Mouse (Mus musculus) forebrain, embryonic 10.5 days (tissue): ENCODE measurements around the gene Oxa1l. TPM values are rescaled to one million over a fixed set of nuclear protein-coding genes. Genes with fewer than 3 reads are reported as not detected.

ENCODE experiments used
- DNase-seq: peaks from one replicate; pipeline ENCODE4 v3.0.0-alpha.2; 2017; ENCODE audit warnings: low spot score; ENCODE audit errors: extremely low spot score
- H3K27ac ChIP-seq: fragments of 300-500 bp; sonication (generic); 2 replicates; pipeline ENCODE4 v1.5.1; 2016; ENCODE audit warnings: mild to moderate bottlenecking
- H3K27me3 ChIP-seq: fragments of 300-500 bp; sonication (generic); 2 replicates; pipeline ENCODE4 v1.6.1; 2016; ENCODE audit warnings: mild to moderate bottlenecking; ENCODE audit not compliant: poor library complexity, severe bottlenecking
- H3K36me3 ChIP-seq: fragments of 300-500 bp; sonication (generic); replicated peaks from 2 replicates; pipeline ENCODE4 v1.6.1; 2016; ENCODE audit warnings: mild to moderate bottlenecking, moderate library complexity
- H3K4me1 ChIP-seq: fragments of 300-500 bp; sonication (generic); 2 replicates; pipeline ENCODE4 v1.6.1; 2016
- H3K4me3 ChIP-seq: fragments of 300-500 bp; sonication (generic); 2 replicates; pipeline ENCODE4 v1.5.1; 2016; ENCODE audit warnings: mild to moderate bottlenecking, moderate library complexity
- H3K9me3 ChIP-seq: fragments of 300-500 bp; sonication (generic); 2 replicates; pipeline ENCODE4 v1.6.1; 2016; ENCODE audit warnings: mild to moderate bottlenecking, moderate library complexity
- WGBS: fragments of 180-500 bp; shearing (Covaris S2); methylation state at CpG from one replicate; pipeline ENCODE4 v1.1.7; 2016; 5-methylcytosine and 5-hydroxymethylcytosine counted together
- polyA plus RNA-seq: library from polyadenylated mRNA; unstranded; fragments of >200 nt; fragmentation: Nextera tagmentation; extraction: Ambion mirVana; gene quantifications from 2 replicates; pipeline ENCODE4 v1.2.1, GENCODE M21; 2016

The Oxa1l gene
- polyA plus RNA-seq, 1 experiment from 2014 or later = 59.0 TPM

- Histone ChIP-seq H3K9me3 (no peaks in the 10 kb centered on the region), H3K27me3 (no peaks in the 10 kb centered on the region), H3K36me3 (no peaks in the 10 kb centered on the region; the same call in 1 of the 2 replicates), H3K4me1 (peaks cover 14% of the 10 kb centered on the region), H3K27ac (no peak overlapping the region), H3K4me3 (no peak overlapping the region)
- DNase-seq = no peak
- 88% methylated on average over 6 of the region's 6 CpGs for WGBS
Observed at GRCm38 (mm10) chr14:54377166-54377565, 16.5 kb downstream of the Oxa1l start.

- 88% methylated on average over 13 of the region's 13 CpGs for WGBS
Observed at GRCm38 (mm10) chr14:54379571-54379970, 18.9 kb downstream of the Oxa1l start.

GRCm38 (mm10) chr14:54380616-54381015 is 20.0 kb downstream of the Oxa1l start:
- Histone ChIP-seq H3K27ac (peak overlapping the region; percentile 1; the same call in 1 of the 2 replicates), H3K4me1 (peaks cover 30% of the 10 kb centered on the region), H3K36me3 (no peaks in the 10 kb centered on the region), H3K27me3 (no peaks in the 10 kb centered on the region), H3K9me3 (no peaks in the 10 kb centered on the region), H3K4me3 (no peak overlapping the region)
- DNase-seq = no peak
- WGBS = 76% methylated on average over 4 of the region's 4 CpGs

More at GRCm38 (mm10) chr14:54379571-54379970, 18.9 kb downstream of the Oxa1l start:
- no peaks in the 10 kb centered on the region for H3K27me3 ChIP-seq
- H3K4me3 ChIP-seq = no peak overlapping the region
- no peaks in the 10 kb centered on the region for H3K9me3 ChIP-seq
- no peak for DNase-seq
- H3K36me3 ChIP-seq = no peaks in the 10 kb centered on the region
- H3K27ac ChIP-seq = no peak overlapping the region
- H3K4me1 ChIP-seq = peaks cover 30% of the 10 kb centered on the region

- no peak for DNase-seq
- 79% methylated on average over 10 of the region's 10 CpGs for WGBS
- H3K27ac ChIP-seq = 0 out of 2 replicates have a peak overlapping the region, but pooled peaks have one; percentile 17
Observed at GRCm38 (mm10) chr14:54381816-54382215, 21.2 kb downstream of the Oxa1l start.

GRCm38 (mm10) chr14:54382641-54383040 is 22.0 kb downstream of the Oxa1l start:
- 69% methylated on average over 9 of the region's 9 CpGs for WGBS

More at GRCm38 (mm10) chr14:54381816-54382215, 21.2 kb downstream of the Oxa1l start:
- H3K36me3 ChIP-seq = no peaks in the 10 kb centered on the region
- no peaks in the 10 kb centered on the region for H3K9me3 ChIP-seq
- H3K27me3 ChIP-seq = no peaks in the 10 kb centered on the region
- H3K4me3 ChIP-seq = no peak overlapping the region
- peaks cover 30% of the 10 kb centered on the region for H3K4me1 ChIP-seq

GRCm38 (mm10) chr14:54383355-54383771 is 22.7 kb downstream of the Oxa1l start:
- Histone ChIP-seq H3K36me3 (no peaks in the 10 kb centered on the region), H3K27ac (peak overlapping the region; percentile 17; the same call in 1 of the 2 replicates), H3K9me3 (no peaks in the 10 kb centered on the region), H3K27me3 (no peaks in the 10 kb centered on the region), H3K4me1 (peaks cover 34% of the 10 kb centered on the region), H3K4me3 (no peak overlapping the region)
- 60% methylated on average over 4 of the region's 4 CpGs for WGBS
- no peak for DNase-seq

More at GRCm38 (mm10) chr14:54382641-54383040, 22.0 kb downstream of the Oxa1l start:
- DNase-seq = no peak
- Histone ChIP-seq H3K9me3 (no peaks in the 10 kb centered on the region), H3K27ac (no peak overlapping the region), H3K4me3 (no peak overlapping the region), H3K36me3 (no peaks in the 10 kb centered on the region), H3K27me3 (no peaks in the 10 kb centered on the region), H3K4me1 (peaks cover 34% of the 10 kb centered on the region)

GRCm38 (mm10) chr14:54384396-54384795 is 23.8 kb downstream of the Oxa1l start:
- 95% methylated on average over 8 of the region's 8 CpGs for WGBS
- H3K36me3 ChIP-seq = no peaks in the 10 kb centered on the region
- no peaks in the 10 kb centered on the region for H3K27me3 ChIP-seq
- H3K27ac ChIP-seq = no peak overlapping the region
- DNase-seq = no peak
- H3K9me3 ChIP-seq = no peaks in the 10 kb centered on the region
- H3K4me1 ChIP-seq = peaks cover 34% of the 10 kb centered on the region
- no peak overlapping the region for H3K4me3 ChIP-seq

- Histone ChIP-seq H3K4me3 (no peak overlapping the region), H3K9me3 (no peaks in the 10 kb centered on the region), H3K27ac (no peak overlapping the region), H3K4me1 (peaks cover 24% of the 10 kb centered on the region), H3K36me3 (no peaks in the 10 kb centered on the region), H3K27me3 (no peaks in the 10 kb centered on the region)
- no peak for DNase-seq
- WGBS = 87% methylated on average over 7 of the region's 7 CpGs
Observed at GRCm38 (mm10) chr14:54385968-54386618, 25.5 kb downstream of the Oxa1l start.

GRCm38 (mm10) chr14:54387546-54387945 is 26.9 kb downstream of the Oxa1l start:
- no peaks in the 10 kb centered on the region for H3K9me3 ChIP-seq
- no peak overlapping the region for H3K27ac ChIP-seq
- H3K4me3 ChIP-seq = no peak overlapping the region
- no peaks in the 10 kb centered on the region for H3K36me3 ChIP-seq
- 86% methylated on average over 6 of the region's 6 CpGs for WGBS
- H3K4me1 ChIP-seq = peaks cover 16% of the 10 kb centered on the region
- DNase-seq = no peak
- H3K27me3 ChIP-seq = no peaks in the 10 kb centered on the region

- H3K27me3 ChIP-seq = no peaks in the 10 kb centered on the region
- H3K4me1 ChIP-seq = 0 out of 2 replicates have a peak, but pooled peaks cover 4% of the 10 kb centered on the region
- H3K27ac ChIP-seq = no peak overlapping the region
- WGBS = 81% methylated on average over 6 of the region's 6 CpGs
- H3K4me3 ChIP-seq = no peak overlapping the region
- no peaks in the 10 kb centered on the region for H3K9me3 ChIP-seq
- no peaks in the 10 kb centered on the region for H3K36me3 ChIP-seq
- no peak for DNase-seq
Observed at GRCm38 (mm10) chr14:54390843-54391242, 30.2 kb downstream of the Oxa1l start.

- Histone ChIP-seq H3K36me3 (no peaks in the 10 kb centered on the region), H3K27ac (no peak overlapping the region), H3K27me3 (no peaks in the 10 kb centered on the region), H3K4me3 (no peak overlapping the region), H3K9me3 (no peaks in the 10 kb centered on the region), H3K4me1 (peaks cover 1% of the 10 kb centered on the region; the same call in 1 of the 2 replicates)
- WGBS = 82% methylated on average over 3 of the region's 3 CpGs
- no peak for DNase-seq
Observed at GRCm38 (mm10) chr14:54393794-54394193, 33.2 kb downstream of the Oxa1l start.

GRCm38 (mm10) chr14:54394309-54394708 is 33.7 kb downstream of the Oxa1l start:
- Histone ChIP-seq H3K4me1 (peaks cover 6% of the 10 kb centered on the region; the same call in 1 of the 2 replicates), H3K36me3 (no peaks in the 10 kb centered on the region), H3K9me3 (no peaks in the 10 kb centered on the region), H3K4me3 (no peak overlapping the region), H3K27ac (no peak overlapping the region), H3K27me3 (no peaks in the 10 kb centered on the region)
- no peak for DNase-seq

- no peak for DNase-seq
- Histone ChIP-seq H3K9me3 (no peaks in the 10 kb centered on the region), H3K27me3 (no peaks in the 10 kb centered on the region), H3K36me3 (no peaks in the 10 kb centered on the region), H3K27ac (no peak overlapping the region), H3K4me1 (peaks cover 6% of the 10 kb centered on the region; the same call in 1 of the 2 replicates), H3K4me3 (no peak overlapping the region)
- 90% methylated on average over 7 of the region's 7 CpGs for WGBS
Observed at GRCm38 (mm10) chr14:54396685-54397084, 36.1 kb downstream of the Oxa1l start.
